Mouse (Mus musculus): ENCODE measurements around the gene Ssmem1.

The Ssmem1 gene

DNA sequence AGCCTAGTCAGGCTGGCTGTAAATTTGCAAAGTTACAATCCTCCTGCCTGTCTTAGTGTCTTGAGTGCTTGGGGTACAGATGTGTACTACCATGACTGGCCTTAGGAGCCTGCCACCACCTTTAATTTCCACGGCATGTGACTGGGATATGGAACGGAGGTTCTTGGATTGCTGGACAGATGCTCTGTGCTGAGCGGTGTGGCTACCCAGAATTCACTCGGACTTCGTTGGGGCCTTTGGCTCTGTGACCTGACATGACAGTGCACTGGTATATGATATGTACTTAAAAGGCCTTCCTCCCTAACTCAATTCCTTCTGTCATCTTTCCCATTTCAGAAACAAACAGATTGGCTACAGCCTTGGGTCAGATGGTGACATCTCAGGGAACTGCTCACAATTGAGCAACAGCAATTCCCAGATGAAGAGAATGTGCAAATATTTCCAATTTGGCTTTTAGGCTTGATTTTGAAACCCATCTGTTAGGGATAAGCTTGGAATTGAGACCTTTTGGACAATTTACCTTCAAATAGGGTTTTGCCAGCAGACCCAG lies 45.0 kb downstream of the Ssmem1 start:
- DNase-seq (ENCODE audit: low spot score), result no peak

DNA sequence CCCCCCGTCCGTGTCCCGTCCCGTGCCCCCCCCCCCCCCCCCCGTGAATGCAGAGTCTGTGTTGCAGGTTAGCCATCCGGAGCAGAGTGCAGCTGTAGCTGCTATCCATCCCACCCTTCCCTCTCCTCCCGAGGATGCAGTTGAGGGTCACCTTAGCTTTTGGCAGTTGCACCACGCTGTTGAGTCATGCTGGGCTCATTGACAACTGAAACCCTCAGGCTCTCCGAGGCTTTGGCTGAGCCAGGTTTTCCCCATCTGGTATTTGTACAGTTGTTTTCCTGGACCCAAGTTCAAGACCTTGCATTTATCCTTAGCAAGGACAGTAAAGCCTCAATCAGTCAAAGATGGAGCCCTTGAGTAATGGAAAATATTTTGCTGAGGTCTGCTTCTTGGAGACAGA lies 46.4 kb downstream of the Ssmem1 start:
- DNase-seq (ENCODE audit: low spot score), result no peak

GRCm38 (mm10) chr6:30559726-30560125 lies 50.1 kb downstream of the Ssmem1 start:
- DNase-seq (ENCODE audit: low spot score), result no peak

GRCm38 (mm10) chr6:30562132-30562531 lies 52.5 kb downstream of the Ssmem1 start:
- DNase-seq (ENCODE audit: low spot score), result no peak

- no peak for DNase-seq (ENCODE audit: low spot score)
Measured at GRCm38 (mm10) chr6:30563575-30563974, 53.9 kb downstream of the Ssmem1 start.

DNA sequence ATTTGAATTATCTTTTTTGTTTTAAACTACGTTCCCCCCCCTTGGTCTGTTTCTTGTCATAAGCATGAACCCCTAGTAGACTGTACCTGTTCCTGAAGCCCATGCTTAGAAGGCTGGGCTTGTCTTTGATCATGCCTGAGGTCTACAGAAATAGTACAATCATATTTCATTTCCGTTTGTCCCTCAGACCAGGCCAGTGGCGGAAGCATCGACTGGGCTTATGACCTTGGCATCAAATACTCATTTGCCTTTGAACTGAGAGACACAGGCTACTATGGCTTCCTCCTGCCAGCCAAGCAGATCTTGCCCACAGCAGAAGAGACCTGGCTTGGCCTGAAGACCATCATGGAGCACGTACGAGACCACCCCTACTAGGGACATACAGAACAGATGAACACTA lies 54.4 kb downstream of the Ssmem1 start:
- no peak for DNase-seq (ENCODE audit: low spot score)

DNA sequence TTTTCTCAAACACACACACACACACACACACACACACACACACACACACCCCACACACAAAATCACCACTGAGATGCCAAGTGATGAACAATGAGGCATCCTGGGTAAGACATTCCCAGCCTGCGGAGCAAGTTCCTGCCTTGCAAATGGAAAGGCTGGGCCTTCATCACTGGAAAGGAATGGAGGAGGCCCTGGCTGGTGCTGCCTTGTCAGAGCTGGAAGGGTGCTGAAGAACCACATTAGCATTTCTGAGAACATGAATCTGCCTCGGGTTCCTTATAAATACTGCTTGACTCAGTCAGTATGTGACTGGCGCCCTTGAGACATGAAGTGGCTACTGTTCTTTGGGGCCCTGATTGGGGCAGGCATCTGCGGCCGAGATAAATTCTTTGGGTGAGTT lies 58.4 kb downstream of the Ssmem1 start, which contains the start of gene Cpa4:
Gene Cpa4 (plus strand): TSS at position 301 of the 400 bp plus-strand sequence.
- DNase-seq (ENCODE audit: low spot score), result no peak

DNA sequence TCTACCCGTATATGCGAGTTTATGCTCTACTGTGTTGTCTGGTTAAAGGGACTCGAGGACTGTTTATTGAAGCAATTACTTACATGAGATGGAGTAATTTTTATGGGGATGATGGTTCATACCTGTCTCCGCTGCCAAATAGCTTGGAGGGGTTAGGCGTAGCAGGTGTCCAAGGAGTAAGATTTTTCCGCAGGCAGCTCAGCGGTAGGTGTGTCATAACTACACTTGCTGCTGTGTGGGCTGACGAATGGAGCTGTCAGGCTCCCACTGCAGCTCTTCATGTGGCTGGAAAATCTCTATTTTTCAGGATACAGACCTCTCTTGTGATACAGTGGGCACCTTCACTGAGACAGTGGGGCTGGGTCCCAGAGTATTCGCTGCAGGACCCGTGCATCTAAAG lies 59.7 kb downstream of the Ssmem1 start:
- no peak for DNase-seq (ENCODE audit: low spot score)
